Mouse (Mus musculus) G1E (cell line): Measurements from ENCODE around the gene Maml2.

Source experiments
- CTCF ChIP-seq: IDR thresholded peaks from 2 replicates; pipeline ENCODE4 v1.5.1; 2012; ENCODE audit warnings: low read depth, low read length, inconsistent platforms, mixed read lengths
- GATA1 ChIP-seq: IDR thresholded peaks from 2 replicates; pipeline ENCODE4 v1.6.1; 2012; ENCODE audit warnings: borderline replicate concordance, low read length, inconsistent platforms, mixed read lengths
- GATA2 ChIP-seq: IDR thresholded peaks from 2 replicates; pipeline ENCODE4 v1.6.1; 2012; ENCODE audit warnings: low read depth, low read length, inconsistent platforms, borderline replicate concordance

GRCm38 (mm10) chr9:13611561-13611960 lies 313.8 kb downstream of the Maml2 start:
- TF ChIP-seq CTCF (no peak), GATA1 (no peak), GATA2 (no peak)
